Mouse (Mus musculus) small intestine, adult 2 months (tissue): Measurements from ENCODE around the gene Ankrd11.

ENCODE experiments used
- CTCF ChIP-seq: fragments of 200-500 bp; IDR thresholded peaks from 2 replicates; pipeline ENCODE4 v1.5.1; 2012; ENCODE audit warnings: low read depth, mild to moderate bottlenecking, control low read depth, inconsistent platforms, low read length, moderate library complexity, mixed read lengths; ENCODE audit not compliant: insufficient replicate concordance, insufficient read length; ENCODE audit errors: extremely low read depth
- POLR2A ChIP-seq: fragments of 200-500 bp; IDR thresholded peaks from 2 replicates; pipeline ENCODE4 v1.6.1; 2012; ENCODE audit warnings: low read depth, mild to moderate bottlenecking, control low read depth, inconsistent platforms, low read length, moderate library complexity

DNA sequence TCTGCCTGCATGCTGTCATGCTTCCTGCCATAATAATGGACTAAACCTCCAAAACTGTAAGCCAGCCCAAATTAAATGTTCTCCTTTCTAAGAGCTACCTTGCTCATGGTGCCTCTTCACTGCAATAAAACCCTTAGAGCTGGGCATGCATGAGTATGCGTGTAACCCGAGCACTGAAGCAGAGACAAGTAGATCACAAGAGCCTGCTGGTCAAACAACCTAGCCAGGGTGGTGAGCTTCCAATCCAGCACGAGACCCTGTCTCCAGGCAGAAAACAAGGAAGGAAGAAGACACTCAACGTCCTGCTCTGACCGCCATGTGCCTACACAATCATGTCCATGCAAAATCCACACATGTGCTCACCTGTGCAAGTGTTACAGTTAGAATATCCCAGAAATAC lies 50.7 kb downstream of the Ankrd11 start:
- no peak for TF ChIP-seq POLR2A
- no peak for TF ChIP-seq CTCF
